Mouse (Mus musculus) left cerebral cortex, postnatal 36 days (tissue): ENCODE data around the gene Slc2a1. TPM values are rescaled to one million over a fixed set of nuclear protein-coding genes. Genes with fewer than 3 reads are reported as not detected.

Experiments
- DNase-seq, 2 experiments: peaks; one replicate each; pipeline ENCODE4 v3.0.0; 2021 to 2022; ENCODE audit warnings: low spot score in 2 of 2, mixed read lengths in 1 of 2
- intact Hi-C: fragments of 180-260 bp; cut with DNase I; formaldehyde crosslinking; loops from one replicate; pipeline ENCODE4 v1.15.1; 2025
- total RNA-seq, 2 experiments: library from RNA; stranded (reverse); gene quantifications; 2 replicates each; pipeline ENCODE4 v1.2.3; 2021

Slc2a1 gene
- total RNA-seq, 2 experiments from 2014 or later: 107 to 126 TPM

DNA sequence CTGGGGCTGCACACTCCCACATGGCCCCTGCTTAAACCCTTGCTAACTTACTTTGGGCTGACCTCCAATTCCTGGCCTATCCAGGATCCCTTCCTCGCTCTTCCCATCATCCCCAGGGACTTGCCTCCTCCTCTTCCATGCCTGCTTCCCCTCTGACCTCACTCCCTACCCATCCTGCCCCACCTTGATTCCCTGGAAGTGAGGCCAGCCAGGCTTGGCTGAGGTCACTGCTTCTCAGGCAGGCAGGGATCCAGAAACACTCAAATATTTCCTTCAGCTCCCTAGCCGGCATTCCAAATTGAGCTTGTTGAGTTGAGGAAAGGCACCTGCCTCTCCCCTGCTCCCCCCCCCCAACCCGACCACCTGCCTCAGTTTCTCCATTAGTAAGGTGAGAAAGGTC, 12.1 kb upstream of the Slc2a1 start:
- intact Hi-C loops: no loop called here
- DNase-seq: no peak

DNA sequence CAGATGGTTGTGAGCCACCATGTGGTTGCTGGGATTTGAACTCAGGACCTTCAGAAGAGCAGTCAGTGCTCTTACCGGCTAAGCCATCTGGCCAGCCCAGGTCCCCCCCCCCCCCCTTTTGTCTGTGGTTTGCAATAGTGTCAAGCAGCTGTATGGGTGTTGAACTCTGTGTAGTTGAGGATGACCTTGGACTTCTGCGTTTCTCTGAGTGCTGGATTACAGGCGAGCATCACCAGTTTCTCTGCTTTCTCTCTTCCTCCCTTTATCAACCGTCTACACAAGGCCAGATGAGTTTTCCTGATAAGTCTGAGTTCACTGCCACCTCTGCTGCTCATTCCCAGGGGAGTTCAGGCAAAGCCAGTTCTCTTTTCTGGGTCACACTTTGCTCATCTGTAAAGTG, 11.1 kb upstream of the Slc2a1 start:
- DNase-seq: no peak
- intact Hi-C loops: no loop called here

DNA sequence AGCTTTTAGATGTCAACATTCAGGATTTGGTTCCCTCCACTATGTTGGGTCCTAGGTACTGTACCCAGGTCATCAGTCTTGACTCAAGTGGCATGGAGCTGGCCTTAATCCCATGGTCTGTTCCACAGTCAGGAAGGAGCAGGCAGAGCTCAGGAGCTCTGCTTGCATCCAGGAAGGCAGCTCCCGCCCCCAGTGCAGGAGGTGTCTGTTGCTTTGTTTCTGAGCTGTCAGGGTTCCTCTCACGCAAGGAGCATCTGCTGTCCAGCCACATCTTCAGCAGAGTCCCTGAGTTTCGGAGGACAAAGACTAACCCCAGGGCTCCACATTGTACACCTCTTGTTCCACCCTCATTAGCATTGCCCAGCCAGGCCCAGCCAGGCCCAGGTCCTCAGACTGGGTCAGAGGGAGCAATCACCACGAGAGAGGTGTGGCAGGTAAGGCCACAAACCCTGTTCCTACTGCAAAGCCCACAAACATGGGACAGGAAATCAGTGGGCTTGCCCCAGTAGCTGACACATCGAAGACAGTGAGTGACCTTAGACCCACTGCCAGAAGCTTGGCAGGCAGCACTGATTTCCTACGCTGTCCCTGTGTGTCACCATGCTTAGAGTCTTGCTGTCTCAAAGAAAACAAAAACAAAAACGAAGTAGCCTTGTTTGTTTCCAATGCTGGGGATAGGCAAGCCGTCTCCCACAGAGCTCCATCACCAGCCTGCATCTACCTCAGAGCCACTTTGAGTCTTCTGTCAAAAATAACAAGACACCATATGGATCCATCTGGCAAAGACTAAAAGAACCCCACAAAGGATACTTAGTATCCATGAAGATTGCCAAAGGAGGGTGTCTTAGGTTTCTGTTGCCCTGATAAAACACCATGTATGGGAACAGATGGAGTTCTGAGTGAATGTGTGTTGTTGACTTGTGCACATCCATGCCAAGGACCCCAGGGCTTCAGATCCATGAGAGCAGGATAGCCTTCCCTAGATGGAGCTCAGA, 10.0 kb upstream of the Slc2a1 start:
- peak in 1 of 2 experiments; percentile 35 for DNase-seq
- intact Hi-C loops: no loop called here

DNA sequence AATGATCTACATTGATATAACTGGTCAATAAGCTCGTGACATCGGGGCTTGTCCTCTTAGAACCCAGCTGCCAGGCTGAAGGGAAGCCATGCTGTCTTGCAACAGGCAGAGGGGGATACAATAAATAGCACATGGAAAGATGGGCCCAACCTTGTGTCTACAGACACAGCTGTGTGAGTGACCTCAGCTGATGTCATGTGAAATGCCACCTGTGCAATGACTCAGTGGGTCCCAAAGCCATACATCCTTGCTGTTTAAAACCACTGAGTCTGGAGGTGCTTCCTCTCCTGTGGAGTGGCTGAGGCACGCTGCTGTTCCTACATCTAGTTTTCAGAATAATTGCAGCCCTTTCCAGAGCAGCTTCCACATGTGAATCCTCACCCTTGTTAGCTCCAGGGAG, 7.1 kb upstream of the Slc2a1 start:
- intact Hi-C loops: loop anchor here (5.0 kb wide), 1 partner anchor 36 kb away; no protein-coding TSS in a partner anchor
- DNase-seq: no peak

DNA sequence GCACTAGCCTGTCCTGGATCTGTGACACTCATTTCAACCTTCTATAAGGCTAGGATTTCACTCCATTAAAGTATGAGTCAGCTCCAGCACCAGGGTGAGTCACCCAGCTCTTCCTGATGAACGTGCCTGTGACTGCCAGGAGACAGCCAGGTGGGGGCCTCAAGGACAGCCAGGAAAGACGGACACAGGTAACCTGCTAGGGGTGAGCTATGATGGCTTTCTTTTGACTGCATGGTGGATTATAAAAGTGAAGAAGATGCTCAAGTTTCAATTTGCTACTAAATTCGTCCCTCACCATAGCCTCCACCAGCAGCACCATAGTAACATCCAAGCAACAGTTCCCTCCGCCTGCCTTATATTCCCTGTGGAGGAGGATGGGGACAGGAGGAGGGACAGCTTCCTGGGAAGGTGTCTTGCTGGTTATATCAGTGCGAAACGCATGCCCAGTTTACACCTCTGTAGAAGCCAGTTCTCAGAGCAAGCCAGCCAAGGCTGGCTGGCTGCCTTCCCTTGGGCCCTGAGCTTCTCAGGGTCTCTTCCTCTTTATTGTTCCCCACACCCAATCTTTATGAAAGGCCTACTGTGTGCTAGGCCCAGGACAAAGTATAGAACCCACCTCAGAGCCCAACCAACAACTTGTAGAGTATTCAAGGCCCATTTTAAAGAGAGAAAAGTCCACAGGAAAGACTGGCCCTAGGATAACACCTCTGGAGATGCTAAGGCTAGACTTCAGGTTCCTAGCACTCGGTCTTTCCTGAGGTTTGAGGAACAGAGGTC, 6.0 kb upstream of the Slc2a1 start:
- intact Hi-C loops: loop anchor here (5.0 kb wide), 1 partner anchor 35 kb away; no protein-coding TSS in a partner anchor
- DNase-seq: peak; percentile 59 to 67

DNA sequence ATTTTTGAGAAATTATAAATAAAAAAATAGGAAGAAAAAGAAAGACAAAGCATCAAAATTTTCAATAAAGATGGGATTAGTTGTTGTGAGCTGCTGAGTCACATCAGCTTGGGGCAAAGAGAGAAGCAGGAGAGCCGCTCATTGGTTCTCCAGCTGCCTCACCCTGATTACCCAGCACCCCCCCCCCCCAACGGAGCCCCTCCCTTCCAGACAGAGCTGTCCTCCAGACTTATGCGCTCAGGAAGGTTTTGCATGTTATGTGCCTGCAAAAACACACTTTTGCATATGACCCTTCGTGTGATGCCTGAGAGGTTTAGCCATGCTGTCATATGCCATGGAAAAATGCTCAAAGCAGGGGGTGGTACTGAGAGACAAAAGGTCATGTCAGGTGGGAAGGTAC, 3.7 kb upstream of the Slc2a1 start:
- no peak for DNase-seq
- intact Hi-C loops: loop anchor here (5.0 kb wide), 2 partner anchors 32 to 98 kb away; no protein-coding TSS in a partner anchor

DNA sequence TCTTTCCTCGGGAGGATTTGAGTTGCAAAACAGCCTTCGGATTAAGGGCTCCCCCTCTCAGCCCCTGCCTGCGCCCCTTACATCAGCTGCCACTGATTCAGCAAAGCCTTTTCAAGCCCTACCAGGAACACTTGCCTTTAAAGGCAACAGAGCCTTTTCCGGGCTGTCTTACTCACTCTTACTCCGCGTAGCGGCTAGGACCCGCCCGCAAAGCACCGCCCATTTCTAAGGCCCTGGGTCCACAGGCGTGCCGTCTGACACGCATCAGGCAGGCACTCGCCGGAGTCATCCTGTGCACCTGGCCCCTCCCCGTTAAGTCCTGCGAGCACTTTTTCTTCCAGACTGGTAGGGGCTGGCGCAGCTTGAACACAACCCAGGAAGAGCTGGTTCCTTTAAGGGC, 2.8 kb upstream of the Slc2a1 start:
- intact Hi-C loops: loop anchor here (5.0 kb wide), 1 partner anchor 98 kb away; no protein-coding TSS in a partner anchor
- peak; percentile 59 to 72 for DNase-seq

DNA sequence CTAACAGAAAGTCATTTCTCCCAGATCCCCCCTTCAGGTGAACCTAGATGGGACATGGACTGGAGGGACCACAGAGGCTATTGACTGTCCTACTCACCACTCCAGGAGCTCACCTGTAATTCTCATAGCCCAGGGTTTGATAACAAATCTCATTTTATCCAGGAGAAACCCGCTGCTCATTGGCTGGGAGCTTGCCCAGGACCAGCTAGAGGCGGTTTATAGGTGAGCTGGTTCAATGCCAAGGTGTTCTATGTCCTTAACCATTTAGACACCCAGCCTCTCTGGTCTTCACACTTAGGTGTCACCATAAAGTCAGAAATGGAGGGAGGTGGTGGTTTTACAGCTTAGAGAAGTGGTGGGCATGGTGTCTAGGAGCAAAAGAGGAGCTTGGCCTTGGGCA, 644 bp upstream of the Slc2a1 start:
- intact Hi-C loops: loop anchor here (5.0 kb wide), 1 partner anchor 101 kb away; no protein-coding TSS in a partner anchor

DNA sequence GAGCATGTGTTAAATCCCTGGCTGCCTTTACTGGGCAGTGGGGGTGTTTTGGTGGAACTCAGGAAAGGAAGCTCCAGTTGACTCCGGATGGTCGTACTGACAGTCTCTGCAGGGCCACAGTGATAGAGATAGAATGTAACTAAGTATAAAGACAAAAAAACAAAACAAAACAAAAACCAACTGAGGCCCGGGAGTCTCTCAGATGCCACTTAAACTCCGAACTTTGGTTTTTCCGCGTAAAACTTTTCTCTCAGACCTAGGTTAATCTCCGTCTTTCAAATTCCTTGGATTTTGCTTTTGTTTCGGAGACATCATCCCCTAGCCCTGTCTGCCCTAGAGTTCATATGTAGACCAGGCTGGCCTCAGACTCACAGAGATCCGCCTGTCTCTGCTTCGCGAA, 1.1 kb downstream of the Slc2a1 start:
- no peak for DNase-seq
- intact Hi-C loops: loop anchor here (5.0 kb wide), 1 partner anchor 102 kb away; no protein-coding TSS in a partner anchor

More for the DNA sequence above, 644 bp upstream of the Slc2a1 start:
- no peak for DNase-seq

DNA sequence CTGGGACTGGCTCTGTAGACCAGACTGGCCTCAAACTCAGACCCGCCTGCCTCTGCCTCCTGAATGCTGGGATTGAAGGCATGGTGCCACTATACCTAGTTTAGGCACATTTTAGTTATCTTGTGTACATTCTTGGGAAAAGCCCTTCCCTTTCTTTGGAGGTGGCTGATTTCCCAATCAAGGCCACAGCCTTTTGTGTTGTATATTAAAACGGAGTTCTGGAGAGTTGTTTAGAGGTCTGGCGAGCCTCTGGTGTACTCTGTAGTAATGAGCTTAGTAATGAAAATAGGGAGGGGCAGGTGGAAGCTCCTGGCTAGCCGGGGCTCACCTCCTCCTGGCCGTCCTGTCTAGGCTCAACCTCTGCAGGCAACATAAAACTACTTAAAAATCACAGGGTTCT, 2.0 kb downstream of the Slc2a1 start:
- DNase-seq: no peak
- intact Hi-C loops: no loop called here

DNA sequence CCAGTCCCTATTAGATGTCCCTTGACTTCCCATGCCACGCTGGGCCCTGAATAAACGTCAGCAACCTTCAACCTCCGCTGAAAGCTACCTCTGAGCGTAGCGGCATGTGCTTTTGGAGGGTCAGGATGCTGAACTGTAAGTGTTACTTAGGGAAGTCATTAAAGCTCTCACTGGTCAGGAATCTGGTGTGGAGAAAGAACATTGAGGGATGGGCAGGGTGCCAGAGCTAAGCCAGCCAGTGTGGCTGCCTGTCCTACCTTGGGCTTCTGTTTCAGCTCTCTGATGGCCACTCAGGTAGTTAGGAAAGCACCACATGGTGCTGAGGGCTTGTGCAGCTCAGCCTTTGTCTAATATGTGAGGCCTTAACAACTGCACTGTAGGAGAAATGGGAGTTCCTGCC, 2.9 kb downstream of the Slc2a1 start:
- no peak for DNase-seq

DNA sequence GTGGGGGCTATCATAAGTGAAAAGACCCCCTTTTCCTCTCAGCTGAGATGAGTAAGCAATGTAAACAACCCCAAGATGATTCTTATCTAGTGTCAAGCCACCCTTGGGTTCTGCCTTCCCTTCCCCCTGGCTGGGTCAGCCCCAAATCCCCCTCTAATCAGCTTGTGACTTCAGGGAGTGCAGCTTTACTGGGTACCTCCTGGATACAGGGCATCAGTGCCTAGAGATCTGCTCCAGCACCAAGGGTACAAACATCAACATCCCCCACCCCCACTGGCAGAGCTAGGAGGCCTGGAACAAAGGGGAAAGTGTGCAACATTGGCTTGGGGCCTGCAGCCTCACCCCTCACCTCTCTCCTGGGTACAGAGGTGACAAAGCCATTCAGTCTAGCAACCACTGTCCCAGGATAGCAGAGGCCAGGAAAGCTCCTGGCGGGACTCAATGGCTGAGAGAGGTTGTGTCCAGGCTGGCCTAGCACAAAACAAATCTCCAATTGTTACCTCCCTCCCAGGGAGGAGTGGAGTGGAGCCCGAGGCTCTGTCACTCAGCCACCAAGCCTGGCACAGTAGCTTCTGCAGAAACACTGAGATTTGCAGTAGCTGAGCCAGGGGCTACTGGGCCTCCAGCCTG, 3.9 kb downstream of the Slc2a1 start:
- no peak for DNase-seq
- intact Hi-C loops: no loop called here

More for the DNA sequence above, 2.9 kb downstream of the Slc2a1 start:
- intact Hi-C loops: no loop called here

DNA sequence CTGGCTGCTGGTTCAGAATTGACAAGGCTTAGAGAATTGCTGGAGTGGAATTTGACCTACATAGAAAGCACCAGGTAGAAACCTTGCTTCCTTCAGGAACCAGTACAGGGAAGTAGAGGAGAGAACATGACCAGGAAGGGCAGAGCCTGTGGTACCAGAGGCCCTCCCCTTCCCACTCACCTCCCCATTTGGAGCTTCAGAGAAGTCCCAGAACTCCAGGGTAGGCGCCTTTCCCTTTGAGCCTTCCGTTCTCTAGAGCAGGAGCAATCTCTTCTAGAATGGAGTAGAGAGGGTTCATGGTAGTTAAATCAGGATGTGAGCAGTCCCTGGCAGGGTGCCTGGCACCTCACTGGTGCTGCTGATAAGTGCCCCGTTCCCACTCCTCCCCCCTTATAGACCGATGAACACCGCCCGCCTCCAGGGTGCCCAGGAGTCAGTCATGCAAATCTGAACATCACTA, 7.1 kb downstream of the Slc2a1 start:
- intact Hi-C loops: no loop called here
- DNase-seq: no peak

DNA sequence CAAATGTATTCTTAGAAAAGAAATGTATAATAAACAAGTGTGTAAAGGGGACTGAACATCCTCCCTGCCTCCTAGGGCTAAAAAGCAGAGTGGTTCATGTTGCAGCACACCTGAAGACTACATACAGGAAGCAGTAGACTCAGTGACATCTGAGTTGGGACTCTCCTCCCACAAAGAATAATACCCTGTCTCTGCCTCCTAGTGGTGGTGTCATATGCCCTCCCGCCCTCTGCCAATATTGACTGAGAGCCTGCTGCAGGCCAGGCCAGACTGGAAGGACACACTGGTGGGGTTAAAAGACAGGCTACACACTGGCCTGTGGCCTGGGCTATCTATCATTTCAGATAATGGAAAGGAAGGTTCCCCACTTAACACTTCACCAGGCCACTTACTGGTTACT, 7.8 kb downstream of the Slc2a1 start:
- DNase-seq: no peak
- intact Hi-C loops: no loop called here

DNA sequence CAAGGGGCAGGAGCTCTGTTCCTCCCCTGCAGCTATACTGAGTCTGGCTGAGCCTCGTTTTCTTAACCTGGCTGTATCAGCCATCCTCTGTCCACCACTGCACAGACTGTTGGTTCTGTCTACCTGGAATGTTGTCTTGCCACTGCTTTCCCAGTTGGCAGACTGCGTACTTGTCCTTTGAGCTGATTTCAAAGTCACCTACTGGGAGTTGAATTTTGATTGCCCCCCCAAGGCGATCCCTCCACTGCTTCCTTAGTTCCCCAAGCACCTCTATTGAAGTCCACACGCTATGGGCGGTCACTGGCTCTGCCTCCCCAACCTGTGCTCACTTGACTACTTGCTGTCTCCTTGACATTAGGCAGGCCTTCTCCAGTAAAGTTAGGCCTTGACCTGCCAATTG, 9.1 kb downstream of the Slc2a1 start:
- DNase-seq: no peak
- intact Hi-C loops: no loop called here

DNA sequence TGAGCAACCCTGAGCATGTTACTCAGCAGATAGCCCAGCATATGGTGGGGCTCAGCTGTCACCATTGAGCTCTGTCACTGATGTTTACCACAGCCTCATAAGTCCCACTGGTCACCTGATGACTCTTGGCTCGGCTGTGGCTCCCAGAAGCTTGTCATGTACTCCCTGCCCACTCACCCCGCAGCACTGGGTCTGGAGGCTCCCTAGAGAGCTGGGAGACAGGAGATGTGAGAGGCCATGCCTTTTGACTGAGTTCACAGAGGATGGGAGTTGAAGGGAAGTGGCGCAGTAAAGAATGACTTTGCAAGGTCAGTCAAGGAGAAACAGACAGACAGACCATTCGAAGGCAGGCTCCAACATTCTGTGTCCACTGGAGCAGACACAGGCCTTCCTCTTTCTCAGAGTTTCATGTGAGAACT, 10.2 kb downstream of the Slc2a1 start:
- intact Hi-C loops: no loop called here
- DNase-seq: no peak

DNA sequence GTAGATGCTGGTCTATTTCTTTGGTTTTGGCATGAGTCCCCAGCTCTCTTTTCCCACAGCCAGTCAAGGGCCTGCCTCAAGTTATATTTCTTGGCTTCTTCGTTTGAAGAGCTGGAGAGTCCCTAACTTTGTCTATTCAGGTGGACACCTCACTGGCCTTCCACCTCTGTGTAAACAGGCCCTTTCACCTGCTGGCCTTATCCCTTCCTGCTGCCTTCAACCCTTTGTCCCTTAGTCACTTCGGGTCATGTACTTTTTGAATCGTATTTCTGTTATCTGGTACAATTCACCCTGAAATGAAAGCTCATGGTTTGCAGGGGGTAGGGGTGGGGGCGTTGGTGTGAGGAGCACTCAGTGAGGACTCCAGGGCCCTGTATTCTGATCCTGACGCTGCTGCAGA, 10.8 kb downstream of the Slc2a1 start:
- no peak for DNase-seq
- intact Hi-C loops: no loop called here

DNA sequence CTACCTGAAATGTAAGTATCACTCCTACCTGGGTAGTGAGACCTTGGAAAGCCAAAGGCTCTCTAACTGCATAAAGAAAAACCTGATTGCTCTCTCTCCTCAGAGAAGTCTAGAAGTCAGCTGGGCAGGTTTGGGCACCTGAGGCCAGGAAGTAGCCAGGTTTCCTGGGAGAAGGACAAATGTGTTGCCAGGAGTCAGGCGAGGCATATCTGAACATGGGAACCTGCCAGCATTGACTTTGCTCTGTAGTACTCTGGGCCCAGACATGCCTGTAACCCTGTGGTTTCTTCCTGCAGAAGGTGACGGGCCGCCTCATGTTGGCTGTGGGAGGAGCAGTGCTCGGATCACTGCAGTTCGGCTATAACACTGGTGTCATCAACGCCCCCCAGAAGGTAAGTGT, 11.6 kb downstream of the Slc2a1 start:
- intact Hi-C loops: no loop called here

DNA sequence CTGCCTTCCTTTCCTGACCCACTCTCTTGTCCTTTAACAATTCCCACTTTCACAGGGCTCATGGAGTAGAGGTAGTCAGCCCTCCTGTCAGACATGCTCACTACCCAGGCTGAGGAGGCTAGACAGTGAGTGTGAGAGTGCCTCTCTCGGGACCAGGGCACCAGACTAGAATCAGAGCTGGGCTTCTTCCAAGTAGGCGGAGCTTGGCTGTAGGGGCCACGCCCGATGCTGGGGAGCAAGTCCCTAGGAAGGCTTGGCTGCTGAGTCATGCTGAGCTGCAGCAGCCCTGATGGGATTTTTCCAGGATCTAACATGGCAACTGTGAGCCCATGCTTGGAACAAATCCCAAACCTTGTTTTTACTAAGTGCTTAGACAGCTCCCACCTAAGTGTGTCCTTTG, 12.7 kb downstream of the Slc2a1 start:
- peak in 1 of 2 experiments; percentile 45 for DNase-seq
- intact Hi-C loops: no loop called here

More for the DNA sequence above, 11.6 kb downstream of the Slc2a1 start:
- no peak for DNase-seq
